Mouse (Mus musculus): ENCODE results near the gene Cox6b2. TPM values are rescaled to one million over a fixed set of nuclear protein-coding genes. Genes with fewer than 3 reads are reported as not detected.

Gene Cox6b2
- polyA plus RNA-seq, 1 experiment: 41.9 TPM

DNA sequence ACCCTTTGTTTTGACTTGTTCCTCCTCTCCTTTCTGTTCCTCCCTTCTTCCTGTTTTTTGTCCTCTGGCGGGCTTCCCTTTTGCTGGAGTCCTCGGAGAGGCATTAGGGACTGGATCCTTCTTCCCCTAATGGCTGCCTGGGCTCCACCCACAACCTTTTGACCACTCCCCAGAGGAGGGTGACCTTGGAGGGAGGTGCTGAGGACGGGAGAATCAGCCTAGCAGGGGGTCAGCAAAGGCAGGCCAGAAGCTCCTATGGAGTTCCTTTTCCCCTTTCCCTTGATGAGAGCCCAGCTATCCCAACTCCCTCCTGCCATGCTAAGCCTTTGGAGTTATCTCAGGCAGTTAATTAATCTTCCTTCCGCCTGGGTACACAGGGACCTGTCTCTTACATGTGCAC is 11.7 kb downstream of the Cox6b2 start:
- TF ChIP-seq POLR2A (IDR thresholded peaks at IDR 0.05; ENCODE audit: borderline replicate concordance, insufficient read depth, low read length) (peak; percentile 66; the same call in 1 of the 2 replicates), CTCF (IDR thresholded peaks at IDR 0.05; ENCODE audit: borderline replicate concordance, insufficient read depth, low read depth, low read length) (no peak)
- WGBS: 5% methylated on average over 4 of the region's 4 CpGs

DNA sequence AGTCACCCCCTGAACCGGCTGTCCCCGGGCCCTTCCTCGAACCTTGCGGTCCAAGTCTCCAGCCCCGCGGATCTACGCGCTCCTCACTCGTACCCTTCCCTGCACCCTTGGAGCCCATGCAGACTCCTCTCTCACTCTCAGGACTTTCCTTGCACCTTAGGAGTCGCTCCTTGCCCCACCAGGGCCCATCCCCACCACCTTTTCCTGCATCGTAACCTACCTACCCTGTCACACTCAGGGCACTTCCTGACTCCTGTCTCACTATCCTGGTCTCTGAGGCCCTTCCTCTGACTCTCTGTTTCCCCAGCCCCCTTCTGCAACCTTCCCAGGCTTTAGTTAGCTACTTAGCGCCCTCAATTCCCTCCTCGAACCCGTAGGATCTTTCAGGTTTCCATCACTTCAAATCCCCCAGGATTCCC is 12.6 kb downstream of the Cox6b2 start:
- TF ChIP-seq CTCF (IDR thresholded peaks at IDR 0.05; ENCODE audit: borderline replicate concordance, insufficient read depth, low read depth, low read length) (no peak), POLR2A (IDR thresholded peaks at IDR 0.05; ENCODE audit: borderline replicate concordance, insufficient read depth, low read length) (no peak)
- under 1% methylated on average over 14 of the region's 14 CpGs for WGBS

More for the DNA sequence above, 11.7 kb downstream of the Cox6b2 start:
- peak overlapping the region; percentile 99 for H3K4me3 ChIP-seq (replicated peaks; ENCODE audit: insufficient read depth, low read depth, low read length)
- H3K4me1 ChIP-seq (ENCODE audit: control insufficient read depth, insufficient read depth, low read length): peaks cover 13% of the 10 kb centered on the region; the same call in 1 of the 2 replicates
- no peaks in the 10 kb centered on the region for H3K27me3 ChIP-seq (ENCODE audit: control insufficient read depth, insufficient read depth, low read length)
- peak overlapping the region; percentile 97 for H3K27ac ChIP-seq (ENCODE audit: insufficient read depth, low read length)
- DNase-seq: peak; percentile 78 to 82

DNA sequence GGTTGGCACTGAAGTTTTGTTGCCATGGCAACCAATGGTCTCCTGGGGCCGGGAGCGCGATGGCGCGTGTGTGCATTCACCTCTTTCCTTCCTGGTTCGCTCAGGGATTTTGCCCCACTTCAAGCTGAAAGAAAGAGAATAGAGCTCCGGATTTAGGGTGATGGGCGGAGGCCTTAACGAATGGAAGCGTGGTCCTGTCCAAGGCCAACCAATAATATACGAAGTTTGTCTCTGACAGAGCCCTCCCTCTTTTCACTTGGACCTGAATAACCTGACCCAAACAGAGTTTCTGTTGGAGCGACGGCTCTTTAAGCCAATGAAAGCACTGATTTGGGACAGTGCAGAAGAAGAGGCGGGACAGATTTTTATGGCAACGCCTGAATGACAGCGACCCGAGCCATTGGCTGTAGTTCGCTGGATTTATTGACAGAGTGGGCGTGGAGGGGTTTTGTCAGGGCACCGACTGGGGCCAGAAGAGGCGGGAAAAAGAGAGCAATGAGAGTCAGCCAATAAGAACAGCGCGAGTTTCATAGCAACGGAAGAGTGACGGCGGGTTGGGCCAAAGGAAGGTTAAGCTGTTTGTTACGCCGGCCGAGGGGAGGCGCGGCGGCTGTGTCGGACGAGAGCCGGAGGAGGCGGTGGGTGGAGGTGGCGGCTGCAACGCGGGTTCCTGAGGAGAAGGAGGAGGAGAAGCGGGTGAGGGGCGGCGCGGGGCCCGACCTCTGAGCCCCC is 13.2 kb downstream of the Cox6b2 start, which contains the start of gene Kmt5c:
TSS of gene Kmt5c (plus strand) at position 572 of the 732 bp plus-strand sequence.
- DNase-seq: peak; percentile 97 to 100
- TF ChIP-seq CTCF (IDR thresholded peaks at IDR 0.05; ENCODE audit: borderline replicate concordance, insufficient read depth, low read depth, low read length) (no peak), POLR2A (IDR thresholded peaks at IDR 0.05; ENCODE audit: borderline replicate concordance, insufficient read depth, low read length) (peak; percentile 96)
- H3K27ac ChIP-seq (ENCODE audit: insufficient read depth, low read length): peak within 1 kb of the TSS; percentile 97
- no peaks in the 10 kb centered on the region for H3K27me3 ChIP-seq (ENCODE audit: control insufficient read depth, insufficient read depth, low read length)
- H3K4me1 ChIP-seq (ENCODE audit: control insufficient read depth, insufficient read depth, low read length): peaks cover 13% of the 10 kb centered on the region; the same call in 1 of the 2 replicates
- WGBS: under 1% methylated on average over 41 of the region's 44 CpGs
- H3K4me3 ChIP-seq (replicated peaks; ENCODE audit: insufficient read depth, low read depth, low read length): peak within 1 kb of the TSS; percentile 99

More for the DNA sequence above, 12.6 kb downstream of the Cox6b2 start:
- Histone ChIP-seq H3K4me1 (ENCODE audit: control insufficient read depth, insufficient read depth, low read length) (peaks cover 13% of the 10 kb centered on the region; the same call in 1 of the 2 replicates), H3K27me3 (ENCODE audit: control insufficient read depth, insufficient read depth, low read length) (no peaks in the 10 kb centered on the region), H3K4me3 (replicated peaks; ENCODE audit: insufficient read depth, low read depth, low read length) (peak overlapping the region; percentile 99), H3K27ac (ENCODE audit: insufficient read depth, low read length) (peak overlapping the region; percentile 97)
- no peak for DNase-seq

DNA sequence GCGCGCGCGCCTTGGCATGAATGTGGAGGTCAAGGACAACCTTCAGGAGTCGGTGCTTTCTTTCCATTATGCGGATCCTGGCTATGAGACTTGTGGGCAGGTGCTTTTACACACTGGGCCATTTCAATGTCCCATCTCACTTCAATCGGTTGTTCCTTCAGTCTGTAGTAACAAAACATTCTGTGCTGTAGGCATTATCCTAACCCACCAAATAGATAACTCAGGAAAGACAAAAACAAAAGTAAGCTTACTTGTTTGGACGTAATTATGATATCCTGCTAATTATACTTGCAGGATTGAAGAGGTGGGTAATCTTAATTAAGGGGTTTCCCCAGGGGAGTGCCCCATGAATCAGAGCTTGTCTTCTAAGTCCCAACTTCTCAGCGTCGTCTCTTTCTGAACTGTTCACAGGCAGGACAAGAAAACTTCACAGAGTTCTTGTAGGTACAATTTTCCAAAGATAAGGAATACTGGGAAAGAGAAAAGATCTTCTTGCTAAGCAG is 13.8 kb downstream of the Cox6b2 start:
- peak overlapping the region; percentile 51 for H3K4me3 ChIP-seq (replicated peaks; ENCODE audit: insufficient read depth, low read depth, low read length)
- no peak overlapping the region for H3K27ac ChIP-seq (ENCODE audit: insufficient read depth, low read length)
- WGBS: 36% methylated on average over 10 of the region's 10 CpGs
- H3K4me1 ChIP-seq (ENCODE audit: control insufficient read depth, insufficient read depth, low read length): peaks cover 13% of the 10 kb centered on the region; the same call in 1 of the 2 replicates
- H3K27me3 ChIP-seq (ENCODE audit: control insufficient read depth, insufficient read depth, low read length): no peaks in the 10 kb centered on the region
- no peak for TF ChIP-seq CTCF (IDR thresholded peaks at IDR 0.05; ENCODE audit: borderline replicate concordance, insufficient read depth, low read depth, low read length)
- TF ChIP-seq POLR2A (IDR thresholded peaks at IDR 0.05; ENCODE audit: borderline replicate concordance, insufficient read depth, low read length): no peak
- DNase-seq: no peak

- no peak overlapping the region for H3K27ac ChIP-seq (ENCODE audit: insufficient read depth, low read length)
- no peaks in the 10 kb centered on the region for H3K4me1 ChIP-seq (ENCODE audit: control insufficient read depth, insufficient read depth, low read length)
- DNase-seq: no peak
- no peak for TF ChIP-seq CTCF (IDR thresholded peaks at IDR 0.05; ENCODE audit: borderline replicate concordance, insufficient read depth, low read depth, low read length)
- no peak for TF ChIP-seq POLR2A (IDR thresholded peaks at IDR 0.05; ENCODE audit: borderline replicate concordance, insufficient read depth, low read length)
- no peaks in the 10 kb centered on the region for H3K27me3 ChIP-seq (ENCODE audit: control insufficient read depth, insufficient read depth, low read length)
- H3K4me3 ChIP-seq (replicated peaks; ENCODE audit: insufficient read depth, low read depth, low read length): no peak overlapping the region
- 59% methylated on average over 6 of the region's 6 CpGs for WGBS
These were observed 19.9 kb downstream of the Cox6b2 start for GRCm38 (mm10) chr7:4732968-4733392.

DNA sequence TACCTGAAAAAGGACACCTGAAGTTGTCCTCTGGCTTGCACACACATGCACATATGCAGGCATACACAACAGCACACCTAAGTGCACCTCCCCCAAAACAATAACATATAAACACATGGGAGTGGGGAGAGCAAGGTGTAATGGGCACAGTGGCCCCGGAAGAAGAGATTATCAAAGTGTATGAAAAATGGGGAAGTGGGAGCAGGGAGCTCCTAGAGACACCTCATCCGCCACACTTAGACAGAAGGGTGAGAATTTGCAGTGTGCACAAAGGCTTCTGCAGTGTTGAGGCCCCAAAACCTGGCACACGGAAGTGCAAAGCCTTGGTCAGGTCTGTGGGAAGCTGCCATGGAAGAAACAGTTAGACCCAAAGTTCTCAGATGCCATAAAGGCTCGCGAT is 21.8 kb downstream of the Cox6b2 start:
- no peak for TF ChIP-seq CTCF (IDR thresholded peaks at IDR 0.05; ENCODE audit: borderline replicate concordance, insufficient read depth, low read depth, low read length)
- TF ChIP-seq POLR2A (IDR thresholded peaks at IDR 0.05; ENCODE audit: borderline replicate concordance, insufficient read depth, low read length): no peak
- Histone ChIP-seq H3K27ac (ENCODE audit: insufficient read depth, low read length) (no peak overlapping the region), H3K27me3 (ENCODE audit: control insufficient read depth, insufficient read depth, low read length) (no peaks in the 10 kb centered on the region), H3K4me3 (replicated peaks; ENCODE audit: insufficient read depth, low read depth, low read length) (no peak overlapping the region), H3K4me1 (ENCODE audit: control insufficient read depth, insufficient read depth, low read length) (no peaks in the 10 kb centered on the region)
- DNase-seq: no peak
- WGBS: 85% methylated on average over 5 of the region's 5 CpGs

- Histone ChIP-seq H3K27ac (ENCODE audit: insufficient read depth, low read length) (no peak within 1 kb of the TSS), H3K27me3 (ENCODE audit: control insufficient read depth, insufficient read depth, low read length) (no peaks in the 10 kb centered on the region), H3K4me3 (replicated peaks; ENCODE audit: insufficient read depth, low read depth, low read length) (no peak within 1 kb of the TSS), H3K4me1 (ENCODE audit: control insufficient read depth, insufficient read depth, low read length) (no peaks in the 10 kb centered on the region)
- WGBS: 86% methylated on average over 7 of the region's 7 CpGs
- DNase-seq: no peak
- TF ChIP-seq CTCF (IDR thresholded peaks at IDR 0.05; ENCODE audit: borderline replicate concordance, insufficient read depth, low read depth, low read length) (no peak), POLR2A (IDR thresholded peaks at IDR 0.05; ENCODE audit: borderline replicate concordance, insufficient read depth, low read length) (no peak)
These were observed 27.7 kb downstream of the Cox6b2 start, which contains the start of gene Tmem150b for GRCm38 (mm10) chr7:4725169-4725568. Gene Tmem150b (minus strand): TSS chr7:4725249.

Measured in cerebellum, adult 2 months (tissue).